Mouse (Mus musculus): ENCODE results near the gene Tubb1.

Tubb1 gene

DNA sequence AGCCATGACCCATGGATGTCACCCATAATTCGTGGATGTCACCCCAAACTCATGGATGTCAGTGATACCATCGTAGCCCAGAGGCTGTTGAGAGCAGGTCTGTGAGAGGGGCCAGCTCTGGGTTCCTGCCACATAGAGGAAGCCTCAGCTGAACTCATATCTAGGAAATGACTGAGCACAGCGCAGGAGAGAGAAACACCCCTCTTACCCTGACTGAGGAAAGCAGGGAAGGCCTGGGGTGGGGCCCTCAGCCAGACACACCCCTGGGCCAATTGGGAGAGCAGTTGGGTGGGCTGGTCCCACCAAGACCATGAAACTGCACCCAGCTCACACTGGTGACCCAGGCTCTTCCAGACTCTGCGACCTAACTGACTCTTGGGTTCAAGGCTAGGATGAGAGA, at the start of gene Tubb1:
Gene Tubb1, plus strand, starts transcription at position 343 of the 400 bp plus-strand sequence.
- no peak for DNase-seq (ENCODE audit: low read depth, low spot score)

DNA sequence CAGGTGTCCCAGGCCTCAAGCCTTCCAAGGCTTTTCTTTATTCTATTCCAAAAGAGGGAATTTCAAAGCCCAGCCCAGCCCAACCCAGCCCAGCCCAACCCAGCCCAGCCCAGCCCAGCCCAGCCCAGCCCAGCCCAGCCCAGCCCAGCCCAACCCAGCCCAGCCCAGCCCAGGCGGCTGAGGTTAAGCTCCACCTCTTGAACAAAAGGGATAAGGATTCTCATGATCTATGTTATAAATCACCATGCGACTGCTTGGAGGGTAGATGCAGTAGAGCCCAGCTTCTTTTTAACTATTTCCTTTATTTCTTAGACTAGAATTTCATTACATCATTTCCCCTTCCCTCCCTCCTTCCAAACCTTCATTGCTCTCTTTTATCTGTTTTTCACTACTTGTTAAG, 40.3 kb upstream of the Tubb1 start:
- no peak for DNase-seq (ENCODE audit: low read depth, low spot score)

DNA sequence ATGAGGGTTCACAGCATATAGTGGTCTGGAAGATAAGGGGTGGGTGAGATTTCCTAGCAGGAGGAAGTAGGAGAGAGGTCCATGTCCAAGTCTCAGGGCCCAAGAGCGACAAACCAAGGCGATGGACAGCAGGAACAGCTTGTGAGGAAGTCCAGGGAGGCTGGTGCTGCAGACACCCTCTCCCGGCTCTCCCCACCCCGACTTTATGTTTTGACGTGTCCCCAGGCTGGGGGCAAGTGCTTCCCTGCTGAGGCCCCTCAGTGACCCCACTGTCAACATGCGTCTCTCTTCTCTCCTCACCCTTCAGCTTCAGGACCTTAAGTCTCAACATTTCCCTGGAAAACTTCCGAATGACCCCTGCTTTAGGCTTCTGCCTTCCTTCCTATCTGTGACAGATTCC, 37.4 kb upstream of the Tubb1 start:
- no peak for DNase-seq (ENCODE audit: low read depth, low spot score)

DNA sequence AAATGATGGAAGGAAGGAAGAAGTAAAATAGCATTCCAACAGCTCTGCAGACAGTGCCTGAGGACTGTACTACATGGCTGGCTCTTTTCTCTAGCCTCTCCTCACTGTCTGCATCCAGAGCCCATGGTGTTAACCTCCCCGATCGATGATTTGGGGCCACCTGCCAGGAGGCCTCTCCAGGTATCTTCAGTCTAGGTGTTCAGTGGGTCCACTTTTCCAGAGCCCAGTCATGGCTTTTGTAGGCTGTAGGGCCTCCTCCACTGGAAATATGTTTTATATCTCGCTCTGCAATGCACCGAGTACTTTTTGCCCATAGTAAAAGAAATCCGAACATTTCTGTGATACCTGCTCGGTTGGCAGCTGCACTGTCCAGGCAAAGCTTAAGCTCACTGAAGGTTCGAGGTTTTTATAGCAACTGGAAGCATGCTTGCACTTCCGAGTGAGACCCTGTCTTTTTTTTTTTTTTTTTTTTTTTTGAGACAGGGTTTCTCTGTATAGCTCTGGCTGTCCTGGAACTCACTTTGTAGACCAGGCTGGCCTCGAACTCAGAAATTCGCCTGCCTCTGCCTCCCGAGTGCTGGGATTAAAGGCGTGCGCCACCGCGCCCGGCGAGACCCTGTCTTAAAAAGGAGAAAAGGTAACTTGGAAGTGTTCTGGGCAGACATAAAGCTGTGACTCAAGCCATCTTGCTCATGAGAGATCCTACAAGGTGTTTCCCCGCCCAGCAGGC, 35.3 kb upstream of the Tubb1 start:
- DNase-seq (ENCODE audit: low read depth, low spot score): no peak

DNA sequence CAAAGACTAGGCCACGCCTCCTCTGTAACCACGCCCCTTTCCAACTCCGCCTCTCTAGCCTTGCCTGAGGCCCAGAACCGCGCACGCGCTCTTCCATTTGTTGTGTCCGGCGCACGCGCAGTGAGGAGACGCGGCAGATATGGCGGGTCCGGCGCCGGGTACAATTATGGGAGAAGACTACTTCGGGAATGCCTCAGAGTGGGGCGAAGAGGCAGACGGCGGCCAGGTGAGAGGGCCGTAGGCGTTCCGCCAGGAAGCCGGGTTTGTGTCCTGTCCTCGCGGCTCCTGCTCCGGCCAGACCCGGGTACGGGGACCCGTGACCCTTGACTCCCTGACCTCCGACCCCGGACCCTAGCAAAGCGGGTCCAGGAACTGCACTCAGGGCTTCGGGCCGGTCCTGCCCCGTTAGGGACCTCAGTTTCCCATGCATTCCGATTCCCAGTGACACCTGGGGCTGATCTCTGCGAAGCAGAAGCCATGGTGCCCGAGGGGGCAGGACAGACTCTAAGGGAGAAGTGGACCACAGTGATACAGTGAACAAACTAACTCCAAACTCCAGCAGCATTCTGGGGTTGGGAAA, 34.7 kb upstream of the Tubb1 start, which contains the start of gene Nelfcd:
Gene Nelfcd, plus strand, starts transcription at position 74 of the 580 bp plus-strand sequence.
- peak; percentile 80 for DNase-seq (ENCODE audit: low read depth, low spot score)

DNA sequence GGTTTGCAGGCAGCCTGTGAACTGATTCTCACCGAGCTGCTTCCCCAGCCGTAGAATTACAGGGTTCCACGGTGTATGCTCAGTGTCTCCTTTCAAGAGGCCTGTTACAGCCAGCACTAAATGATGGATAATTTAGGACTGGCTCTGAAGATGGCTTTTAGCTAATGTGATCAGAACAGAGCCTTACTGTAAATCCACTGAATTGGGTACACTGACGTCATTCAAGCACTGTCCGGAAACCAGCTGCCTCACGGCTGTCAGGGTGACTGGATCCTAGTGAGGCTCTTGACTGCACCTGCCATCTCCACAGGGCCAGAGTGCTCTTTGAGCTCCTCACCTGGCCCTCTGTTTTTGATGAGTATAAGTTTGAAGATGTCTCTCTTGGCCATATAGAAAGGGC, 29.4 kb upstream of the Tubb1 start:
- no peak for DNase-seq (ENCODE audit: low read depth, low spot score)

DNA sequence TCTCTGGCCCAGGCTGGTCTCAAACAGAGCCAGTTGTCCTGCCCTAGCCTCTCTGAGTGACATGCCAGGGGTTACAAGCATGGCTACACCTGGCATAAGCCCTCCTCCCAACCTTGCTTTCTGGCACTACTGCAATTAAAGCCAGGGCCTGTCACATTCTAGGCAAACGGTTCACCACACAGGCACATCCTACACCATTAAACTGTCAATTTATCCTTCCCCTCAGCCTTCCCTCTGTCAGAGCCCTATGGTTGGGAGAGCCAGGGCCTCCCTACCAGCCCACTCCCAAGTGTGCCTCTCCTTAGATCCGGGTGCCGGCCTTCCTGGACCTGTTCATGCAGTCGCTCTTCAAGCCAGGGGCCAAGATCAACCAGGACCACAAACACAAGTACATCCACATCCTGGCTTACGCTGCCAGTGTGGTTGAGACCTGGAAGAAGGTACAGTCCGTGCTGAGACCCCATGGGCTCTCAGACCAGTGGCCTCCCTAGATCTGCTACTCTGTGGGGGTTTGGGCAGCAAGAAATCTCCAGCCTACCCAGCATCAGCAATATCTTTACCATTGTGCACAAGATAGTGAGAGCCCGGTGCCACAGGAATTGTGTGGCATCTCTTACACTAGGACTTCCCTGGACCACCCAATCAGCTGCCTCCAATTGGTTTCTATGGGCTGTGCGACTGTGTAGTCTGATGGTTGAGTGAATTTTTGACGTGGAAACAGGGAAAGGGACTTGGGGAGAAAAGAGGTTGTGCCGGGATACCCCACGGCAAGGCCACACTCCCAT, 26.0 kb upstream of the Tubb1 start:
- DNase-seq (ENCODE audit: low read depth, low spot score): no peak

DNA sequence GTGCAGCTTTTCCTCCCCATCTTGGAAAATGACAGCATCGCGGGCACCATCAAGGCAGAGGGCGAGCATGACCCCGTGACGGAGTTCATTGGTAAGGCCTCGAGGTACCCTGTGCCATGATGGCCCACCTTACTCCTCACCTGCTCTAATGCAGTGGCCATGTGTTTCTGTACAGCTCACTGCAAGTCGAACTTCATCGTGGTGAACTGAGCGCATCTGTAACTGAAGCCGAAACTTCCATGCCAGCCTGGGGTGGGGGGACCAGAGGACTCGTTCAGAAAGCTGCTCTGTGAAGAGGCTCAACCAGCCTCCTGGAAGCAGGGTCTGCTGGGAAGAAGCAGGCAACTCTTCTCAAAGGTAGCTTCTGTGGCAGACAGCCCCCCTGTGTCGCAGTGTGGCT, 23.6 kb upstream of the Tubb1 start:
- DNase-seq (ENCODE audit: low read depth, low spot score): no peak

DNA sequence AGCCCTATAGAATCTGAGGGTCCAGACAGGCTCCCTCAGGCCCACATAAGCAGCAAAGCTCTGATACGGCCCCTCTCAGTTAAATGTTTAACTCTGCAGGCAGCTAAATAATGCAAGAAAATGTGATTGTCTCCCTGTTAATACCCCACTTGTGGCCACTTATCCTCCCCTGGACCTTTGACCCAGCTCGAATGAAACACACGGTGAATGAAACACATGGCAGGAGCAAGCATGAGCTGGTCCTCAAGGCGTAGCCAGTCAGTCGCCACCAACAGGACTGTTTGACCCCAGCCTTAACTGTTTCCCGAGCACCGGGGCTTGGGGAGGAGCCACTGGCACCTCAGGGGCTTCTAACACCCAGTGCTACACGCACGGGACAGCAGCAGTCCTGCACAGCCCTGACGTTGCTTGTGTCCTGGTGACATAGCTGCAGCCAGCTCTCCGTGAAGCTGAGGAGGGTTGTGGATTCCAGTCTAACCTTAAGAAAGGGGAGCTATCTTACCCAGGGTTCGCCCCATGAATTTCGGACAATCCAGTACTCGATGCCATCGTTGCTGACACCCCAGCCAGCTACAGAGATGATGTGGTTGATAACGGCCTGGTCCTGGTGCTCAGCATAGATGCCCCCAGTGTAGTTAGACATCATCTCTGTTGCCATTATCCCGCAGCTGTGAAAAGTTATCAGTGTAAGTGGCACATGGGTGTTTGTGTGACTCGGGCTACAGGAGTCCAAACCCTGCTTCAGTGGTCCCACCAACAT, 22.2 kb upstream of the Tubb1 start:
- DNase-seq (ENCODE audit: low read depth, low spot score): no peak

DNA sequence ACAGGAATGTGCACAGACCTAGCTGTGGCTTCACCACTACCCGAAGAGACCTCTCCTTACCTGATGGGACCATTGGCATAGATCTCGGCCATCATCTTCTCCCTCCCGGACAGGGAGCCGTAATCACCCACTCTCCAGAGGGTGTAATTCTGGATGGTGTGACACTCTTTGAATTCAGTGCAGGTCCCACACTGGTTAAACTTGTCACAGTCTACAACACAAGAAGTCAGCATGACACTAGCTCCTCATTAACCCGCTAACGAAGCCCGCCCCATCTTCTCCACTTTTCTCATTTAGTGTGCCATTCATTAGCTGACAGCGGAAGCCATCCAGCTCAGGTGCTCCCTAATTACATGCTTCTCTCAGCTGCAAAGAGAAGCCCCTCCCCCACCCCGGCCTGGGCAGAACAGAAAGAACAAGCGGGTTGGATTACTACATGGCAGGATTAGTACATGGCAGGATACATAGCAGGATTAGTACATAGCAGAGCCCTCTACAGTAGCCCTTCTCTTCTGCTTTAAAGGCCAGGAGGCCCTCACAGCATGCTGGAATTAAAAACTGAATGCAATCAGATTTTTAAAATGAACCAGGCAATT, 21.4 kb upstream of the Tubb1 start:
- no peak for DNase-seq (ENCODE audit: low read depth, low spot score)

DNA sequence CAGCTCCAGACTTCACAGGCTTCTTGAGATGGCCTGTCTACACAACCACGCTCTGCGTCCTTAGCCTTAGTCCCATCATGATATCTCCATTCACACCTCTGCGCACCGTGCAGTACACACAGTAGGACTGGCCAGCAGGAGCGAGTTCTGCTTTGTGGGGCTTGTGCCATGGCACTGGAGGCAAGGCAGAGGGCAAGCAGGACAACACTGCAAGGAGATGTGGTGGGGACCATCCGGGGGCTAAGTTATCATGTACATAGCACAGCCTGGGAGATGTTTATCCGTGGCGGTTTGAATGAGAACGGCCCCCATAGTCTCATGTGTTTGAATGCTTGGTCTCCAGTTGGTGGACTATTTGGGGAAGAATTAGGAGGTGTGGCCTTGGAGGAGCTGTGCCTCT, 15.6 kb upstream of the Tubb1 start:
- no peak for DNase-seq (ENCODE audit: low read depth, low spot score)

DNA sequence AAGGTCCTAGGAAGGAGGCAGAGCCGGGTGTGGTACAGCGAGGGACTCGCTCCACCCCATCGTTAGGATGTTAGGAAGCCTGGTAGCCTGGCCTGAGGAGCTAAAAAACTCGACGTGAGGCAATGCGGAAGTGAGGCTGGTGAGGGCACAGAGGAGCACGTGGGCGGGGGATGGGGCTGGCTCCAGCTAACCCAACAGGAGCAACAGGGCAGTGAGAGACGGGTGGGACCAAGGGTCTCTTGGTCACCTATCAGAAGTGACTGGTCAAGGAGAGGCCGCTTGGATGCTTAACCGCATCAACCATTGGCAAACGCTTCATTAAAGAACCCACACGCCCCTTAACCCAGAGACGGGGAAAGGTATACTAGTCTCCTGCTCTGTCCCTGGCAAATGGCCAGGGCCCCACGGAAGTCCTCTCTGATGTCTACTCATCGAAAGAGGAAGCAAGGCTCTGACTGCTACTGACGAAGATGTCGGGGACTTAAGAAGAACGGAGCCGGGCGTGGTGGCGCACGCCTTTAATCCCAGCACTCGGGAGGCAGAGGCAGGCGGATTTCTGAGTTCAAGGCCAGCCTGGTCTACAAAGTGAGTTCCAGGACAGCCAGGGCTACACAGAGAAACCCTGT, 14.3 kb upstream of the Tubb1 start:
- no peak for DNase-seq (ENCODE audit: low read depth, low spot score)

DNA sequence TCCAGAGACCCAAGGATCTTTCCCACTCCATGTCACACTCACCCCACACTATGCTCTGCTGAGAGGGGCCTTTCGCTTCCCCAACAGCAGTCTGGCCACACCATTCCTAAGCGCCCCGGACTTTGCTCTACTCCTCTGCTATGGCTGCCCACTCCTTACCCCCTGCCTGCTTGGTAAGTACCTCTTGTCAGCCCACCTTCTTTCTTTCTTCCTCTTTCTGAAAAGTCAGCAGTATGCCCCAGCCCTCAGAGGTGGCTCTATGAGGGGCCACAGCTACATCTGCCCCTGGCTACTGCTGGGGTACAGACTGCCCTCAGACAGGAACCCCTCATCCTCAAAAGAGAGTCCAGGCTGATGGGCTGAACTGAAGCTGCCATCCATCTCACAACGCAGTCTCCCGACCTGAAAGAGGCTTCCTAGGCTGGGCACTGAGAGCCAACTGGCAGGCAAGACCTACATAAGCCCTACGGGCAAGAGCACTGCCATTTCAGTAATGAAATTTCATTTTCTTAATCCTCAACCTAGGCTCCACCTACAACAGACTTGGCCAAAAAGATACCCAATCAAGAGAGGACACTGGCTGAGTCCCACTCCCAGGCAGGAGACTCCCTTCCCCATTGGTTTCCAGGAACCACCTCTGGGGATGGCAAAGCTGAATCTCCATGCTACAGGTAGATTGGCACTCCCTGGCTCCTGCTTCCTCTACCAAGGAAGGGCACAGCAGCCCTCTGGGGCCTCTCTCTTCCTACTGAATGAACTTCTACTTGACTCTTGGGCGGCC, 13.4 kb upstream of the Tubb1 start:
- DNase-seq (ENCODE audit: low read depth, low spot score): no peak

DNA sequence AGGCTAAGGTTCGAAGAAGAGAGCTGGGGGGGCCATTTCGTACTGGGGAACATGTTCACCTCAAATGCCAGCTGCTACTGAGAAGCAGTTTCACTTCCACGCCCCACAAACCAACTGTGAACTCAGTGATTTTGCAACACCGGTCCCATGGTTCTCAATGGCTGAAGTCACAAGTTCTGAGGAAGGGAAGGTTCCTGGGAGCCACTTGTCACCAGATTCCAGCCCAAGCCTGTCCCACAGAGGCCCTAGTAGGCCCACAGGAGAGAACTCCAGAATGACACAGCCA, 12.9 kb upstream of the Tubb1 start:
- no peak for DNase-seq (ENCODE audit: low read depth, low spot score)

DNA sequence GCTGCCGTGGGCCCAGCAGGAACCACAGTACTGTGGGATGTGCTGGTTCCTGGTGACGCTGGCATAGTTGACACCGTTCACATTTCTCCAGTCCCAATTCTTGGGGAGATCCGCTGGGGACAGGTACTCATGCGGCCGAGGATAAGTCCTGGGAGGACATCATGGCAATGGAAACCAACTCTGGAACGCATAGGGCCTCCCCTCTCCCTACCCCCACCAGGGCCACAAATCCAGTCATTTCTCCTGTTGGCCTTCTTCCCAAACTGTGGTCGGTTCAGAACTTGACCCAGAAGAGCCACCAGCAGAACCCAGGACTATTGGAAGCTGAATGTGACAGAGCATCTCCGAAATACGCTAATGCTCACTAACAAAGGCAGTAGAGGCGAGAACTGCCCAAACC, 12.3 kb upstream of the Tubb1 start:
- DNase-seq (ENCODE audit: low read depth, low spot score): no peak

DNA sequence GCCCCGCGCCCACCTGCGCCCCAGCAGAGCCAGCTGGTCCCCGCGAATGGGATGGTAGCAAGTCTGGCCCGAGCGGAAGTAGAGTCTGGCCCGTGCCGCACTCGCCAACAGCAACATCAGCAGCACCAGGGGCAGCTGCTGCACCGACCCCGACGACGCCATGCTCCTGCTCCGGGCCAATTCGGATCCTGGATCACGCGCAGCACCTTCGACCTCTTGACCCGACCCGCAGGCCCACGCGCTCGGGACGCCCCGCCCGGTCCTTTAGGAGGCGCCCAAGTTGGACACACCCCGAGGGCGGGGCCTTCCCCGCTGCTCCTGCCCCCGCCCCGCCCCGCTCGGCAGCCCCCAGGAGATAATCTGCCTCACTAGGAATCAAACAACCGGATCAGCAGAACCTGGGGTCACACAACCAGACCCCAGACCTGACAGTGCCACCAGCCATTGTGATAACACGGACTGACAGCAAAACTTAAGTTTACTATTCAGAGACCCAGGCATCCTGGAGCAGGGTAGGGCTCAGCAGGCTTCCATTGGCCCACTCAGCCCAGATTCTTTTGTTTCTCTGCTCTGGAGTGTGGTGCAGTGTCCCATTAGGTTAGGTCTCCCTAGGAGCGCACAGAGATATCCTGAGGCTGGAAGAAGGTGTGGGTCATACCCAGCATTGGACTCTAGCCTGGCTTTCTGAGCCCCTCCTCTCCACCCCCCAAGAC, 11.6 kb upstream of the Tubb1 start, which contains the start of gene Ctsz:
Gene Ctsz, minus strand, starts transcription at position 303 of the 713 bp plus-strand sequence.
- no peak for DNase-seq (ENCODE audit: low read depth, low spot score)

DNA sequence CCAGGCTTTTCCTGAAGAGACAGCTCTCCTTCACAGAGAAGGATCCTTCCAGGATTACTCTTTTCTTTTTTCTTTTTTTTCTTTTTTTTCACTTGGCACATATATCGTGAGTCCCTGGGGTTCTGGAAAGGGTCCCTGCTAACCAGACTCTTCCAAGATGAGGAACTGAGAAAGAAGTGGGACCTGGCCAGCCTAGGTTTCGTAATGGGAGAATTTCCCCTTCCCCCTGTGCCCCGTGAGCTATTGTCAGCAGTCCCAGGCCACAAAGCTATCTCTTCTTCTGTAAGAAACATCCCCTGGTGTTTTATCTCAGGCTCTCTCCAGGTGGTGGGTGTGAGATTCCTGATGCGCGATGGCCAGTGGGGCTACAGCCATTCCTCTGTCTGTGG, 11.1 kb upstream of the Tubb1 start:
- no peak for DNase-seq (ENCODE audit: low read depth, low spot score)

DNA sequence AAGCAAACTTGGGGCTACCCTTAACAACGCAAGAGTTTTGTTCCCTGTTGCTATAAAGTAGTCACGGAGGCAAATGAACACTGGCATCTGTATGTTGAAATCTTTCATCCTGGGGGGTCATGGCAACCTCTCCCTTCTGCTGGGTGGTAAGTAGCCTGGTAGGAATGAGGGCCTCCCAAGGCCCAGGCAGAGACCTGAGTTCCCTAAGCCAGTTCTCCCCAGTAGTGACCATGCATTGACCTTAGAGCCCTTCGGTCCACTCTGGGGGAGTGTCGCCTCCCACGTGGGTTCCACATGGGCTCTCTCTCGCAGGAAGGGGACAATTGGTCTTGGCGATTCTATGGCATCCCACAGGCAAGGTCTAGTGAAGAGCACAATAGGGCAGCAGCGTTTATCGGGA, 10.5 kb upstream of the Tubb1 start:
- DNase-seq (ENCODE audit: low read depth, low spot score): no peak

DNA sequence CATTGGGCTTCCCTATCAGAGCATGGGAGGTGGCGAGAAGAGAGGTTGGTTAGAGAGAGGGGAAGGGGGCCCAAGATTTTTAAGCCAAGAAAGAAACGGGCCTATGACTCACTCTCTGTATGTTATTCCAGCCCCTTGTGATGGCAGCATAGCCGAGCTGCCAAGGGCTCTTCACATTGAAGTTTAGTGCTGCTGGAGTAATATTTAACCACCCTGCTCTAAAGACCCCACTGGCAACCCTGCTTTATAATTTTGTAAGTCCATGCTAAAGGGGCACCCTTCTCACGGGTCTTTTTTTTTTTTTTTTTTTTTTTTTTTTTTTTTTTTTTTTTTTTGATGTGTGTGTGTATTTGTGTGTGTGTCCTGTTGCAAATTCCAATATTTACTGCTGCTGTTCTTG, 8.6 kb upstream of the Tubb1 start:
- no peak for DNase-seq (ENCODE audit: low read depth, low spot score)

DNA sequence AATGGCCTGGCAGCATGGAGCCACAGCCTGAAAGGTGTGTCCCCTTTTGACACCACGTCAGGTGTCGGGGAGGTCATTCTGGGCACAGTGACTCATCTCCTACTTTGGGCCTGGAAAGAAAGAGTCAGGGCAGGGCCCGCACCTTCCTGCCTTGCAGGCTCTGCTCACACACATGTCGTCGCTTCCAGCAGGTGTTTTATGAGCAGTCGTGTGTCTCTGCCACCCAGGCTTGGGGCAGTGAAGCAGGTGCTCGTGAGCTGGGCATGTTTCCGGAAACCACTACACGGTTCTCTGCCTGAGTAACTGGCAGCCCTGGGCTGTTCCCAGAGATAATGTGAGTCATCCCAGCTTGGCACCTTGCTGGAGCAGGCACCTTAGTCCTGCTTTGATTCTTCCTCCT, 8.0 kb upstream of the Tubb1 start:
- DNase-seq (ENCODE audit: low read depth, low spot score): no peak
